Mouse (Mus musculus) forelimb bud, embryonic 11.5 days (tissue): ENCODE results near the gene Bicdl1.
"Not testable (repeated sequence)": the region's sequence is repeated elsewhere in the genome, so short reads cannot be mapped to it uniquely, and the experiment has no call there.

Source experiments
- DNase-seq: peaks from one replicate; pipeline ENCODE4 v3.0.0-alpha.2; 2012; ENCODE audit warnings: low read depth, low spot score

Bicdl1 gene

GRCm38 (mm10) chr5:115731001-115731731, at the start of gene Bicdl1:
Bicdl1 (minus strand) TSS chr5:115731621.
- DNase-seq: peak; percentile 80

DNA sequence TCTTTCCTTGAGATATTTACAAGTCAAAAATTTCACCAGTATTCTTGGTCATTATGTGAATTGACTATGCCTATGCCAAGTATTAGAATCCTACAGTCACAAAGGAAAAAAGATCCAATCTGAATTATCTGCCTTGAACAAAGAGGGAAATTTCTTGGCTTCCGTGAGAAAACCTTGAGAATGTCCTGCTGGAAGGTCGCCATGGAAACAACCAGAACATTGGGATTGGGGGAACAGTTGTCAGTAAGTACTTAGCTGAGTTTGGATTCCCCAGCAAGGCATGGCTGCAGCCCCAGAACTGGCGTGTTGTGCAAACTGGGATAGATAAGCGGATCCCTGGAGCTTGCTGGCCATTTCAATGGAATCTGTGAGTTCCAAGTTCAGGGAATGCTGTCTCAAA, 45.5 kb upstream of the Bicdl1 start:
- no peak for DNase-seq

DNA sequence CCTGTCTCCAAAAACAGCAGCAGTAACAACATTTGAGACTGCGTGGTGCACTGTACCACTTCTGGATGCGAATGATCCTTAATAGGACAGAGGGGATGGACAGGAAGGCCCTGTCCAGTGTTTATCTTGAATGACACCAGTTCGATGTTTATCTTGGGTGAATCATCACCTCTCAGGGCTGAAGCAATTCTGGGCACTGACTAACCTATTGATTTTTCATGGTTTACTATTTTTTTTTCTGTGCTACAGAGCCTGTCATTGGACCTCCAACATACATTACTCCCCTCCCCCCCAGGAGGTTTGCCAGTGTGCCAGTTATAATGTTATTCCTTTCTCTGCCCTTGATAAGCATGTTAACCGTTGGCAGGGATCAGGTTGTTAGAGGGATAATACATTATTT, 43.9 kb upstream of the Bicdl1 start:
- DNase-seq: no peak

GRCm38 (mm10) chr5:115770048-115770447, 38.6 kb upstream of the Bicdl1 start:
- no peak for DNase-seq

- no peak for DNase-seq
Measured at GRCm38 (mm10) chr5:115769116-115769515, 37.7 kb upstream of the Bicdl1 start.

DNA sequence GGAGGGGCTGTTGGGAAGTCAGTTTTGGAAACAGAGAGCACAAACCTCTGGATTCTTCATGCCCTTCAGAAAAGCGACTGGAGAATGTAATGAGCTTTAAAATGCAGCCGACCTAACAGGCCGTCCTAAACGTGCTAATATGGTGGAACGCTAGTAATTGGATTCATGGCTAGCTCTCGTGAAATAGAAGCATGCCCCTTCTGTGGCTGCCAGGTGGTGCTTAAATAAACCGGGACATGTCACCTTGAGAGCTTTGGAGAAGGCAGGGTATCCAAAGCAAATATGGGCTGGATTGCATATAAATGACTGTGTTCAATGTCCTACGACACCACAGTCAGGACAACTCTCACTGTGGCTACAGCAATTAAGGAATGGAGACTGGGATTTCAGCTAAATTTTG, 35.4 kb upstream of the Bicdl1 start:
- no peak for DNase-seq

GRCm38 (mm10) chr5:115763981-115764380, 32.6 kb upstream of the Bicdl1 start:
- DNase-seq: no peak

DNA sequence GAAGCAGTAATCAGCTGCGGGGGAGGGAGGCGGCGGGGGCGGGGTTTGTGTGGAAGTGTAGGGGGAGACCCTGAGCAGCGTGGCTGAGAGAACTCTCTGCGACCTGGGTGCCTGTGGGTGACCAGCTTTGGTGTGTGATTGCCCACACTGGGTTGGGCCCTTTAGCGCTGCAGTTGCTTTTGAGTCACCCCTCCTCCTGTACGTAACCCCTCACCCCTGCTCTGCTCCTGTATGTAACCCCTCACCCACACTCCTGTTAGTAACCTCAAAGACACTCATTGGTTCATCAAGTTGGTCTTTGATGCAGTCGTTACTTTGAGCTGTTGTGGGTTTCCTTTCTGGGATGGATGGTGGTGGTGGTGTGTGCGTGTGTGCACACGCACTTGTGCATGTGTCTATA, 29.5 kb upstream of the Bicdl1 start:
- DNase-seq: no peak

DNA sequence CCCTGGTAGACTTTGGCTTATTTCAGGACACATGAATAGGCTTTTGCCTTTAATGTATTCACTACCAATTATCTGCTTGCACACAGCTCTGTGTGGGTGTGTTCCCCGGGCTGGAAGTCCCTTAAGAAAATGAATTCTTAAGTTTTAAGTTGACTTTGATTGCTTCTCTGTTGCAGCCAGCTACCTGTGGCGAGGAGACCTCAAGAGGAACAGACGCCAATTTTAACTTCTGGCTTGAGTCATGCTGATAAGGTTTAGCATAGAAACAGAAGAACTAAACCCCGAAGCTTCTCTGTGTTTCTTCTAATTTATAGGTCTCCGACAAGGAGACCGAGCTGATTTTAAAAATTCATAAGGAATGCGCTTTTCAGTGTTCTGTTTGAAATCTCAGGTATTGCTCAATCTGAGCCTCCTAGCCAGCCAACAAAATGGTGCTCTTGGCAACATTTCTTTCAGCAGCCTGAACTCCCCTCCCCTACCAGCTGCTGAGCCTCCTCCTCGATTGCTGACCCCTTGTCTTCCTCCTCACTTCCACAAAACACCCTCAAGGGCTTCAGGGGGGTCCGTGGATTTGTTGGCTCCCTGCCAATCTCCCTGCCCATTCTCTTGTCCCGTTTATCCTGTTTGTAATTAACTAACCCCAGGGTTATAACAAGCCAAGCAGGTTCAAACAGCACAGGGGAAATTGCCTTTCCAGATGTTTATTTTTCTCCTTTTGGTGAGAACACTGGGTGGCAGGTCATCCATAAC, 27.2 kb upstream of the Bicdl1 start:
- DNase-seq: peak; percentile 52

DNA sequence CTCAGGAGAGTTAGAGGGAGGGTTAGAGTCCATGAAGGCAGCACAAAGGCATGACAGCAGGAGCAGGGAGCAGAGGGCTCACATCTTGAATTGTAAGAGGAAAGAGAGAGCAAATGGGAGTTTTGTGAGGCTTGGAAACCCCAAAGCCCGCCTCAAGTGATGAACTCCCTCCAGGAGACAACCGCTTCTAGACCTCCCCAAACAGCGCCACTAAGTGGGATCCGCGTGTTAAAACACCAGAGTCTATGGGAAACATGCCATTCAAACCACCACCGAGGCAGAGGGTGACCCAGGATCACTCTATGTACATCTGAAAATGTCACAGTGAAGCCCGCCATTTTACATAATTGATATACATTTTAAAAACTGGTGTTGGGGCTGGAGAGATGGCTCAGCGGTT, 26.1 kb upstream of the Bicdl1 start:
- no peak for DNase-seq

DNA sequence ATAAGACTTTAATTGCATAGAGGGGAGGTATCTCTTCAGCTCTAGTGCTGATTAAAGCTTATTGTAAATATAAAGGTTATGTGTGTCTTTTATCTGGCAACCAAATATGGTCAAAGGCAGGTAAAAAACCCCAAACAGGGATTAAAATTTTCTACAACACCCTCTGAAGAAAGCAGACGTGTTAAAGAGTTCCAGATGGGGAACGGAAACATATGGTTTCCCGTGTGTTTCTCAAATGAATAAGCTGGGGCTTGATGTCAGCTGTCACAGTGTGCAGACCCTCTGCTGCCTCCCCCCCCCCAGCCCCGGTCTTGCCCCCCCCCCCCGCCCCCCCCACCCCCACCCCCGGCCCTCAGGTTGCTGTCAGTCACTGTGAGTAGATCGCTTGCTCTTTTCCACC, 24.1 kb upstream of the Bicdl1 start:
- DNase-seq: peak; percentile 61

GRCm38 (mm10) chr5:115754831-115755230, 23.4 kb upstream of the Bicdl1 start:
- DNase-seq: no peak

- DNase-seq: no peak
Measured at GRCm38 (mm10) chr5:115752883-115753282, 21.5 kb upstream of the Bicdl1 start.

DNA sequence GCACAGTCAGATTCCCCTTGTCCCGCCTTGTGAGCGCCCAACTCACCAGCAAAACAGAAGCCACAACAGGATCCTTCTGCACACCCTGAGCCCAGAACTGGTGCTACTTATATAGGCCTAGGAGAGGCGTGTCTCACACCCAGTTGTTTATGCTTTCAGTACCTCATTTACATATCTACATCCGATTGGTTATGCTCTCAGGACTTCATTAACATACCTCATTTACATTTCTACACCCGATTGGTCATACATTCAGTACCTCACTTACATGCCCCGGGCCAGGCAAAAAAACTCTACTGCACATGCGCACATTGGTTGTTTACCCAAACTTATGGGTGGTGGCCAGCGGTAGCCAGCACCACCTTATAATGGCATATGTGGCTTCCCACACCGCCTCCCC, 20.5 kb upstream of the Bicdl1 start:
- not testable (repeated sequence) for DNase-seq

GRCm38 (mm10) chr5:115748316-115748715, 16.9 kb upstream of the Bicdl1 start:
- DNase-seq: no peak

DNA sequence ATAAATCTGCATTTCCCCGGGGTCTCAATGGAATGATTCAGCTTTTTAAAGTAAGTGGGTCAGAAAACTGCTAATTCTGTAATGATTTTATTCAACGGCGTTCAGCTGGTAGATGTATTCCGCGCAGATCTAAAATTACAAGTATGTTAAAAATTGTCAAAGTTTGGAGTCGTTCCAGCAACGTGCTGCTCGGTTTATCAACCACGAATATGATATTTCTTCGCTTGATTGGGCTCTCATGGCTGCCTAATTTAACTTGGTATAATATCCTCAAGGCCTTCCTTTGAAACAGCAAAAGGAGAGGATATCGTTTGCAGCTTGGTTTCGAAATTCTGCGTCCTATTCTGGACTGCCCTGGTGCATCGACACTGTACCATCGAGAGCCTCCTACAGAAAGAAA, 13.9 kb upstream of the Bicdl1 start:
- DNase-seq: no peak

DNA sequence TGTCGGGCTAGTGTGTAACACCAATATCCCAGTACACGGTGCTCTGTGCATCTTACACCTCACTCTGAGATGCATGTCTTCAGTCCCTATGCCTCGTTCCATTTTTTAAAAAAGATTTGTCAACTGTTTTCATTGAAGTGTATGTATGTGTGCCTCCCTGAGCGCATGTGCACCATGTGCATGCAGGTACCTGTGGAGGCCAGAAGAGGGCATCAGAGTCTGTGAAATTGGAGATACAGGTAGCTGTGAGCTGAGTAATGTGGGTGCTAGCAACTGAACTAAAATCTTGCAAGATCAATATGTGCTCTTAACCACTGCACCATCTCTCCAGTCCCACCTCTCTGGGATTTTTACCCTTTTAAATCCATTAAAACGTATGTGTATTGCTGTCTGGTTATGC, 6.6 kb upstream of the Bicdl1 start:
- no peak for DNase-seq

DNA sequence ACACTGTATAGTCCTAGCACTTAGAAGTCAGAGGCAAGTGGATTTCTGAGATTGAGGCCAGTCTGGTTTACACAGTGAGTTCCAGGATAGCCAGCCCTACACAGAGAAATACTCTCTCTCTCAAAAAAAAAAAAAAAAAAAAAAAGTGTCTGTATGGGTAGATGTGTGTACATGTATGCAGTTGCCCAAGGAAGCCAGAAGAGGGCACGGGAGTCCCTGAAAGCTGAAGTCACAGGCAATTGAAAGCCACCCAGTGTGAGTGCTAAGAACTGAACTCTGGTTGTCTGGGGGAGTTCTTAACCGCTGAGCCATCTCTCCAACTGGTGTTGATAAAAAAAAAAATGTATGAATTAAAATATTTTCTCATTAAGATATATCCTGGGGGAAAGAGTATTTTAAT, 3.1 kb upstream of the Bicdl1 start:
- DNase-seq: peak; percentile 10

DNA sequence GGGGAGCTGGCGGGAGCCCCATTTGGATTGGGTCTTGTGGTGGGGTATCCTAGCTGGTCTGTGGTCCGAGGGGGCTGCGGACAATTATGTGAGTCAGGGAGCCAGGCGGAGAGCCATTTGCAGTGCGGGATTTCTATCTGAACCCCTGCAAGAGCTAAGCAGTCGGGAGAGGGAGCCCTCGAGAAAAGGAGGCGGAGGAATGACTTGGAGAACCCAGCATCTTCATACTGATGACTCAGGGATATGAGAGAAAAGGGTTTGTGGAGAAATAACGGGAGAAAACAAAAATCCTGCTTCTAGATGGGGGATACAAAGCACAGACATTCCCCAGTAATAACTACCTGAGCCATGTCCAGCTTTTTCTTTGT, 1.4 kb upstream of the Bicdl1 start:
- peak; percentile 62 for DNase-seq

DNA sequence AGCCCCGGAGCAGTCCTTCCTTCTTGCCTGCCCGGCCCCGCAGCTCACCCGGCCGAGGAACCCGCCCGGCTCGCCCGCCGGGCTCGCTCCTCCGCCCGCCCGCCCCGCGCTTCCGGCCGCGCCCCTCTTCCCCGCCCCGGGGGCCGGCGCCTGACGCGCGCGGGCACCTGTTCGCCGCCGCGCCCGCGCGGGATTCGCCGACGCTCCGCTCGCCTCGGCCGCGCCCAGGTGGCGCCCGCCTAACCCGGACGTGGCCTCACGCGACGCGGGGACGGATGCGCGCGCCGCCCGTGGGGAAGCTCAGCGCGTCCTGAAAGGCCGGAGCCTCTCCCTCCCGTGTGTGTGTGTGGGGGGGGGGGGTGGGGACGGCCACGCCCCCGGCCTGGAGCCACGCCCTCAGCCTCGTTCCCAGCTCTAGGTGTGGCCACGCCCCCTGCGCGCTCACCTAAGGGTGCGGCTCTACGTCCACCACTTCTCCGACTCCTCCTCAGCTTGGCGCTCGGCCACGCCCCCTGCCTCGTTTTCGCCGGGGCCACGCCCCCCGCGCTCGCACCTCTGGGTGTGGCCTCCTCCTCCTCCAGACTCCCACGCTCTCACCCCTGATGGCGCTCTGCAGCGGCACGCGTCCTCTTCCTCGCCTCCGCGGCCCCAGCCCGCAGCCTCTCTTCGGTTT, 891 bp upstream of the Bicdl1 start:
- DNase-seq: peak; percentile 75

DNA sequence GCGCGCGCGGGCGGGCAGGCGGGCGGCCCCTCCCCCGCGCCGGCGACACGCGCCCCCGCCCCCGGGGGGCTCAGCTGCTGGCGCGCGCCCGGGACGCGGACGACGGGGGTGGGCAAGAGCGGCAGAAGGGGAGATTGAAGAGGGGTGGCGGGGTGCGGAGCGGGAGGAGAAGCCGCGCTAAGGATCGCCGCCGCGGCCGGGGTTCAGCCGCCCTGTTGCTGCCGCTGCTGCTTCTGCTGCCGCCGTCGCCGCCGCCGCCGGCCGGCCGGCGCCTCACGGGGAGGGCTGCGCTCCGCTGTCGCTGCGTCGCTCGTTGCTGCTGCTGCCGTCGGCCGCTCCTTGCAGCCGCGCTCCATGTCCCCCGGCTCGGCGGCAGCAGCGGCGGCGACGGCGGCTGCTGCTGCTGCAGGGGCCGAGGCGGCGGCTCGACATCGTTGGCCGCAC, 333 bp upstream of the Bicdl1 start:
- no peak for DNase-seq

DNA sequence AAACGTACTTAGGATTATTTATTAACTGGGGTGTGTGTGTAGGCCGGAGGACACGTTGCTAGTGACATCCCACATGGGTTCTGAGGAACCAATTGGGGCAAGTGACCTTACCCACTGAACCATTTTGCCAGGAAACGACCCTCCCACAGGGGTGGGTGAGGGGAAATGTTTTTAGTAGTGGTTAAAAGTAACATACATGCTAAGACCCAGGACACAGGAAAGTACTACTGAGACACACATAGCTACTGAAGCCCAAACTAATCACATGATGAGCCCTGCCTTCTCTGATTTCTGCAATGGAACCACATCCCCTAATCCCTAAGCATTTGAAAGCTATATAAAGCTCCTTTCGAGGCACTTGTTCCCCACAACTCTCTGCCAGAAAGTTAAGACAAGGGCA, 1.1 kb downstream of the Bicdl1 start:
- no peak for DNase-seq

DNA sequence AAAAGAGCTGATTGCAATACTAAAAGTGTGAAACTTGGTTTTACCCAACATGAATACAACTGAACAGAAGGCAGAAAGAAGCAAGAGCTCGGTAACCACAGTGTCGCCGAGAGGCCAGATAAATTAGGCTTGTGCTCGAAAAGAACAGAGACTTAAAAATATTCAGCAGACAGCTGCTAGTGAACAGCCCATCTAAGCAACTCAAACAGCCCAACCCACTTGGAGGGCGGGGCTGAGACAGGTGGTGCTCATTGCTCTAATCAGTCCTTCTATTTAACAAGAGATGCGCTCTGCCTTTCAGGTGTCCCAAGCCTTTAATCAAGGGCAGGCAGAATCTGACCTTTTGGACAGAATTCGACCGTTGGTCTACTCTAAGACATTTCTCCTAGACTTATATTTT, 4.8 kb downstream of the Bicdl1 start:
- no peak for DNase-seq
